Comparison of ENCODE assay signal across 9 mouse cellular contexts in the genomic region with DNA sequence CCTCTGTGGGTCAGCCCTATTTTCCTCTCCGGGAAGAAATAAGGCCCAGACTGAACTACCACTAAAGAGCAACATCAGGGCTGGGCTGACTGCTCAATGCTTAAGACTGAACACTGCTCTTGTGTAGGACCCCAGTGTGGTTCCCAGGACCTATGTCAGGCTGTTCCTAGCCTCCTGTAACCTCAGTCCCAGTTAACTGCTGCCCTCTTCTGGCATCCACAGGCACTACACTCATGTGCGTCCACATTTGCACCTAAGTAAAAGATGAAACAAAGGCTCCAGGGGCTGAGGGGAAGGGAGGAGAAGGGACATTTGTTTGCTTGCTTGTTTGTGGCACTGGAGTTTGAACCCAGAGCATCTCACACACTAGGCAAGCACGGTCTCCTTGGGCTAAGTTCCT. TPM values are rescaled to one million over a fixed set of nuclear protein-coding genes. Genes with fewer than 3 reads are reported as not detected.
DNase-seq lines count a peak whose midpoint lies in the region; ATAC-seq lines count a peak whose summit lies in the region.
"Had no signal": no experiment of that assay in that cellular context is flagged by ENCODE, and none has a peak within 500 bp of the region (broad histone marks: within the 10 kb centered on the region; RNA-seq: fewer than 3 reads in every experiment).

No protein-coding gene starts in this region.

- no peaks in the 10 kb centered on the region for H3K36me3 ChIP-seq in hindbrain, embryonic 13.5 days

- no peak overlapping the region for H3K4me2 ChIP-seq in hindbrain, embryonic 13.5 days

- peaks cover 7% of the 10 kb centered on the region; the same call in 1 of the 2 replicates for H3K27me3 ChIP-seq in hindbrain, embryonic 13.5 days

- intact Hi-C loops in left cerebral cortex, postnatal 10 days (cut with DNase I) = no loop called here

- peak; percentile 33 for DNase-seq in heart, postnatal 4 days
- no peak for DNase-seq in heart, adult 9 months (ENCODE audit: low spot score in 2 of 2)
- peak; percentile 17 for DNase-seq in thymus, postnatal 14 days
- DNase-seq in thymus, adult 18-20 months = no peak
- DNase-seq in testis, postnatal 14 days (ENCODE audit: low spot score) = peak; percentile 19
- DNase-seq in left cerebral cortex, postnatal 10 days (ENCODE audit: extremely low spot score in 1 of 2, low spot score in 2 of 2) = no peak

- no peak overlapping the region for H3K9ac ChIP-seq in hindbrain, embryonic 13.5 days

- H3K27ac ChIP-seq in hindbrain, embryonic 13.5 days = no peak overlapping the region

- H3K9me3 ChIP-seq in hindbrain, embryonic 13.5 days = no peaks in the 10 kb centered on the region

- ATAC-seq in erythroid progenitor cell, adult 5-6 weeks (replicated peaks; ENCODE audit: low FRiP score, poor library complexity, severe bottlenecking) = peak; percentile 67; the same call in 1 of the 2 replicates
- ATAC-seq in hindbrain, embryonic 13.5 days (ENCODE audit: low FRiP score) = no peak

- H3K4me3 ChIP-seq in hindbrain, embryonic 13.5 days = no peak overlapping the region

- 76% methylated on average over 3 of the region's 3 CpGs for WGBS in hindbrain, embryonic 13.5 days

- peaks cover 14% of the 10 kb centered on the region for H3K4me1 ChIP-seq in hindbrain, embryonic 13.5 days (replicated peaks)

RNA-seq across cellular contexts. Expression of gene Tcf7l1, which starts 39.8 kb away (rescaled TPM):
- total RNA-seq in heart, postnatal 4 days (2021) = 10 to 100 TPM; 24.2 to 26.5 TPM
- 5.9 TPM in 1 of 2 replicates, not detected in the other for total RNA-seq in erythroid progenitor cell, adult 5-6 weeks (2015; ENCODE audit: low replicate concordance)
- total RNA-seq in erythroid progenitor cell, adult 5-6 weeks (2017; ENCODE audit: low replicate concordance) = not detected in 2 replicates
- total RNA-seq in left cerebral cortex, postnatal 10 days (2021) = 1 to 10 TPM; 3.4 to 3.6 TPM
- polyA plus RNA-seq in hindbrain, embryonic 13.5 days (2015; fragmentation: Nextera tagmentation; extraction: Ambion mirVana) = 7.4 and 8.0 TPM in 2 replicates
- total RNA-seq: monocyte, adult 5-6 weeks had no signal

Comparison
In these comparisons a context has a peak if more than half of its experiments do, and no peak if none do; other contexts are left out.
1. DNase-seq: peak in heart, postnatal 4 days (single experiment), thymus, postnatal 14 days (single experiment) and testis, postnatal 14 days (single experiment); none in heart, adult 9 months (0 of 2), thymus, adult 18-20 months (0 of 2) and left cerebral cortex, postnatal 10 days (0 of 2).